Mouse (Mus musculus) stomach, postnatal 0 days (tissue): ENCODE data around the gene Rgl2.

ENCODE experiments used
- CTCF ChIP-seq: IDR thresholded peaks from 2 replicates; pipeline ENCODE4 v1.5.1; 2016; ENCODE audit warnings: antibody characterized with exemption, low read depth, mild to moderate bottlenecking, moderate library complexity
- EP300 ChIP-seq: optimal IDR thresholded peaks from 2 replicates; pipeline ENCODE3; 2016; ENCODE audit warnings: antibody characterized with exemption

- TF ChIP-seq CTCF (no peak), EP300 (no peak)
Observed at GRCm38 (mm10) chr17:33948090-33948904, 19.0 kb downstream of the Rgl2 start.
